Mouse (Mus musculus) liver, adult 2 months (tissue): ENCODE measurements around the gene H1foo.

Source experiments
- CTCF ChIP-seq: fragments of 200-500 bp; IDR thresholded peaks from 2 replicates; pipeline ENCODE4 v1.5.1; 2011; ENCODE audit warnings: low read depth, low read length, control low read depth
- POLR2A ChIP-seq: fragments of 200-500 bp; IDR thresholded peaks from 2 replicates; pipeline ENCODE4 v1.6.1; 2011; ENCODE audit warnings: low read length, control low read depth; ENCODE audit not compliant: insufficient read depth; ENCODE audit errors: extremely low read depth

- TF ChIP-seq CTCF (no peak), POLR2A (no peak)
These were observed 17.0 kb downstream of the H1foo start for GRCm38 (mm10) chr6:115961743-115962142.
